Mouse (Mus musculus) hindbrain, embryonic 11.5 days (tissue): ENCODE measurements at regions not wholly inside any gene's neighbourhood (a gene's known extent, or its start where the extent isn't known, plus 50 kb on each side); places are given as distances from the start of the nearest gene placed in this dataset.

Experiments used
- ATAC-seq: fragments of 200-750 bp; cut with Nextera tagmentation; 2 replicates; pipeline ENCODE4 v1.8.0; 2017; ENCODE audit warnings: mild to moderate bottlenecking, moderate TSS enrichment, moderate library complexity; ENCODE audit not compliant: low FRiP score
- DNase-seq: peaks from one replicate; pipeline ENCODE4 v3.0.0-alpha.2; 2015; ENCODE audit warnings: low spot score
- H3K27ac ChIP-seq: fragments of 300-500 bp; sonication (generic); 2 replicates; pipeline ENCODE4 v1.5.1; 2014; ENCODE audit warnings: mild to moderate bottlenecking, low read depth, low read length
- H3K27me3 ChIP-seq: fragments of 300-500 bp; sonication (generic); 2 replicates; pipeline ENCODE4 v1.6.1; 2014; ENCODE audit warnings: mild to moderate bottlenecking, low read length, moderate library complexity, mixed read lengths; ENCODE audit not compliant: control insufficient read depth, insufficient read depth
- H3K36me3 ChIP-seq: fragments of 300-500 bp; sonication (generic); 2 replicates; pipeline ENCODE4 v1.6.1; 2014; ENCODE audit warnings: mild to moderate bottlenecking, low read length, moderate library complexity, mixed read lengths; ENCODE audit not compliant: control insufficient read depth, insufficient read depth
- H3K4me1 ChIP-seq: fragments of 300-500 bp; sonication (generic); replicated peaks from 2 replicates; pipeline ENCODE4 v1.6.1; 2014; ENCODE audit warnings: low read length, mixed read lengths; ENCODE audit not compliant: control insufficient read depth, insufficient read depth
- H3K4me2 ChIP-seq: fragments of 300-500 bp; sonication (generic); replicated peaks from 2 replicates; pipeline ENCODE4 v1.6.1; 2014; ENCODE audit warnings: mild to moderate bottlenecking, low read depth, low read length
- H3K4me3 ChIP-seq: fragments of 300-500 bp; sonication (generic); 2 replicates; pipeline ENCODE4 v1.5.1; 2014; ENCODE audit warnings: low read depth, low read length
- H3K9ac ChIP-seq: fragments of 300-500 bp; sonication (generic); 2 replicates; pipeline ENCODE4 v1.6.1; 2014; ENCODE audit warnings: low read depth, low read length
- H3K9me3 ChIP-seq: fragments of 300-500 bp; sonication (generic); 2 replicates; pipeline ENCODE4 v1.6.1; 2016; ENCODE audit warnings: low read length; ENCODE audit not compliant: control insufficient read depth
- WGBS: fragments of 180-500 bp; shearing (Covaris S2); extraction: QIAGEN DNeasy Blood & Tissue Kit; methylation state at CpG from one replicate; pipeline ENCODE4 v1.1.7; 2014; 5-methylcytosine and 5-hydroxymethylcytosine counted together

DNA sequence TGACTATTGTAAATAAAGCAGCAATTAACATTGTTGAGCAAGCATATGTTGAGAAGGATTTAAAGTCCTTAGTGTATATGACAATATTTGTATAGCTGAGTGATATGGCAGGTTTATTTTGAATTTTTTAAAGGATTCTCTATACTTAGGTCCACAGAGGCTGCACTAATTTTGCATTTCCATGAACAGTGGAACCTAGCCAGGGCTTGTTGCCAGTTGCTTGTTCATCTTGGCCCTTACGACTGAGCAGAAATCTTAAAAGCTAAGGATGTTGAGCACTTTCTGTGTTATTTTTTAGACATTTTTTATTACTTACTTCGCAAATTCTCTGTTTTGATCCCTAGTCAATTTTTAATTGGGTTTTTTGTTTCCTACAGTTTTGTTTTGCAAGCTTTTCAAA, 417.8 kb downstream of the Cdh7 start:
- Histone ChIP-seq H3K27ac (no peak overlapping the region), H3K9me3 (no peaks in the 10 kb centered on the region), H3K27me3 (no peaks in the 10 kb centered on the region), H3K36me3 (no peaks in the 10 kb centered on the region), H3K4me2 (no peak overlapping the region), H3K9ac (no peak overlapping the region), H3K4me1 (no peaks in the 10 kb centered on the region), H3K4me3 (no peak overlapping the region)
- ATAC-seq: no peak
- no peak for DNase-seq
- 93% methylated on average over 2 of the region's 2 CpGs for WGBS

- H3K27ac ChIP-seq: no peak overlapping the region
- H3K36me3 ChIP-seq: no peaks in the 10 kb centered on the region
- no peaks in the 10 kb centered on the region for H3K9me3 ChIP-seq
- H3K4me3 ChIP-seq: no peak overlapping the region
- H3K9ac ChIP-seq: no peak overlapping the region
- no peak overlapping the region for H3K4me2 ChIP-seq
- DNase-seq (peak; percentile 28), ATAC-seq (peak; percentile 87)
- WGBS: 20% methylated on average over 3 of the region's 3 CpGs
- no peaks in the 10 kb centered on the region for H3K27me3 ChIP-seq
- no peaks in the 10 kb centered on the region for H3K4me1 ChIP-seq
Measured at GRCm38 (mm10) chr1:110447742-110448312, 465.6 kb downstream of the Cdh7 start.

DNA sequence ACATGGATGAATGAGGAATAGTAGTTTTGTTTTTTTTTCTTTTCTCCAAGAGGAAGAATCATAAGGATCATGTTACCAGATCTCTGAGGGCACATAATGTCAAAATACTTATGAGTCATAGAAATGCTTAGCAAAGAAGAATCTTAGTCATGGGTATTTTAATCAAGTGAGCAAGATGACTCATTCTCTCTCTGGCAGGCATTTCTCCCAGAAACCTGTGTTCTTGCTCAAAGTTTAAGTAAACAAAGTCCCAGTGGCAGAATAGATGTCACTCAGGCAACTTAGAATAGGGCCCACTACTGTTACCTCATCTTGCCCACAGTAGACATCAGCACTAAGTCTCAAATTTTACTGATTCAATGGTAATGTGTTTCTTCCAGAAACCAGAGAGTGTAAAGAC, 493.9 kb downstream of the Cdh19 start:
- no peak overlapping the region for H3K27ac ChIP-seq
- no peak overlapping the region for H3K4me2 ChIP-seq
- H3K9me3 ChIP-seq: no peaks in the 10 kb centered on the region
- no peak overlapping the region for H3K4me3 ChIP-seq
- ATAC-seq (no peak), DNase-seq (no peak)
- H3K4me1 ChIP-seq: no peaks in the 10 kb centered on the region
- H3K9ac ChIP-seq: no peak overlapping the region
- H3K27me3 ChIP-seq: no peaks in the 10 kb centered on the region
- H3K36me3 ChIP-seq: no peaks in the 10 kb centered on the region

- H3K4me3 ChIP-seq: no peak overlapping the region
- no peaks in the 10 kb centered on the region for H3K36me3 ChIP-seq
- H3K9me3 ChIP-seq: no peaks in the 10 kb centered on the region
- no peaks in the 10 kb centered on the region for H3K4me1 ChIP-seq
- no peak overlapping the region for H3K27ac ChIP-seq
- whole genome bisulfite sequencing: 91% methylated on average over 1 of the region's 1 CpGs
- H3K27me3 ChIP-seq: no peaks in the 10 kb centered on the region
- no peak for DNase-seq
- no peak overlapping the region for H3K4me2 ChIP-seq
- ATAC-seq: no peak
- H3K9ac ChIP-seq: no peak overlapping the region
Measured at GRCm38 (mm10) chr1:110489372-110489771, 488.0 kb downstream of the Cdh19 start.
